Mouse (Mus musculus): ENCODE measurements around the gene Sspn. TPM values are rescaled to one million over a fixed set of nuclear protein-coding genes. Genes with fewer than 3 reads are reported as not detected.

The Sspn gene
- total and polyA plus RNA-seq, 3 experiments = 0.04 to 0.14 (median 0.13) TPM

GRCm38 (mm10) chr6:145977771-145978450 lies 46.5 kb downstream of the Sspn start:
- peaks cover 9% of the 10 kb centered on the region in 2 experiments for H3K4me1 ChIP-seq (ENCODE audit: control insufficient read depth in 1 of 2, insufficient read depth in 2 of 2)
- no peaks in the 10 kb centered on the region for H3K79me2 ChIP-seq (replicated peaks; ENCODE audit: control insufficient read depth, extremely low read depth, insufficient read depth, poor library complexity, severe bottlenecking)
- peaks cover 5% of the 10 kb centered on the region for H3K9me3 ChIP-seq (replicated peaks; ENCODE audit: low read length)
- in situ Hi-C loops (cut with MboI; ENCODE audit: low pct_ligation_motif_present, low pct_unique_long_range_greater_than_20kb, low sequenced_read_pairs) (no loop called here), dilution Hi-C loops (cut with MboI; ENCODE audit: extremely low pct_ligation_motif_present, extremely low pct_unique_long_range_greater_than_20kb, low sequenced_read_pairs) (no loop called here)
- no peaks in the 10 kb centered on the region for H3K27me3 ChIP-seq (replicated peaks)
- H3K4me2 ChIP-seq (ENCODE audit: insufficient read depth, low read depth, poor library complexity, severe bottlenecking) = no peak overlapping the region
- H3K9ac ChIP-seq (ENCODE audit: insufficient read depth, low read depth) = no peak overlapping the region
- H3K27ac ChIP-seq (ENCODE audit: insufficient read depth, low read depth) = no peak overlapping the region
- TF ChIP-seq IRF4 (IDR thresholded peaks at IDR 0.05; ENCODE audit: low read depth, low read length) (no peak), ZMIZ1 (IDR thresholded peaks at IDR 0.05; ENCODE audit: low read depth, low read length) (no peak), BHLHE40 (IDR thresholded peaks at IDR 0.05; ENCODE audit: low read depth, low read length) (no peak), PAX5 (IDR thresholded peaks at IDR 0.05; ENCODE audit: low read length) (no peak), RCOR1 (conservative IDR thresholded peaks at IDR 0.05; ENCODE audit: low read depth, low read length) (no peak), MEF2A (IDR thresholded peaks at IDR 0.05; ENCODE audit: borderline replicate concordance, low read depth, low read length) (no peak)
- no peak for DNase-seq (ENCODE audit: extremely low read depth)
- no peaks in the 10 kb centered on the region for H3K36me3 ChIP-seq (replicated peaks in 1 of 2; ENCODE audit: control insufficient read depth in 1 of 2, insufficient read depth in 1 of 2, low read length in 1 of 2)
- H3K4me3 ChIP-seq (replicated peaks in 1 of 3; ENCODE audit: low read depth in 2 of 3, low read length in 2 of 3, poor library complexity in 1 of 3) = no peak overlapping the region

GRCm38 (mm10) chr6:145981074-145981473 lies 49.6 kb downstream of the Sspn start:
- Histone ChIP-seq H3K36me3 (replicated peaks in 1 of 2; ENCODE audit: control insufficient read depth in 1 of 2, insufficient read depth in 1 of 2, low read length in 1 of 2) (no peaks in the 10 kb centered on the region), H3K79me2 (replicated peaks; ENCODE audit: control insufficient read depth, extremely low read depth, insufficient read depth, poor library complexity, severe bottlenecking) (no peaks in the 10 kb centered on the region), H3K4me2 (ENCODE audit: insufficient read depth, low read depth, poor library complexity, severe bottlenecking) (no peak overlapping the region), H3K9me3 (replicated peaks; ENCODE audit: low read length) (peaks cover 5% of the 10 kb centered on the region), H3K27ac (ENCODE audit: insufficient read depth, low read depth) (no peak overlapping the region), H3K27me3 (replicated peaks) (no peaks in the 10 kb centered on the region), H3K4me1 (ENCODE audit: control insufficient read depth in 1 of 2, insufficient read depth in 2 of 2) (peaks cover 9% of the 10 kb centered on the region in 2 experiments), H3K9ac (ENCODE audit: insufficient read depth, low read depth) (no peak overlapping the region), H3K4me3 (replicated peaks in 1 of 3; ENCODE audit: low read depth in 2 of 3, low read length in 2 of 3, poor library complexity in 1 of 3) (no peak overlapping the region)
- dilution Hi-C loops (cut with MboI; ENCODE audit: extremely low pct_ligation_motif_present, extremely low pct_unique_long_range_greater_than_20kb, low sequenced_read_pairs) = no loop called here
- TF ChIP-seq MEF2A (IDR thresholded peaks at IDR 0.05; ENCODE audit: borderline replicate concordance, low read depth, low read length) (0 out of 2 replicates have a peak, but pooled peaks have one; percentile 45), NELFE (IDR thresholded peaks at IDR 0.05; ENCODE audit: low read depth, low read length) (no peak), BHLHE40 (IDR thresholded peaks at IDR 0.05; ENCODE audit: low read depth, low read length) (peak; percentile 60), RCOR1 (conservative IDR thresholded peaks at IDR 0.05; ENCODE audit: low read depth, low read length) (no peak), JUN (IDR thresholded peaks at IDR 0.05; ENCODE audit: insufficient read depth, low read depth, low read length) (peak; percentile 88), ZC3H11A (IDR thresholded peaks at IDR 0.05; ENCODE audit: low read depth, low read length) (no peak), IRF4 (IDR thresholded peaks at IDR 0.05; ENCODE audit: low read depth, low read length) (peak; percentile 83), POLR2AphosphoS2 (IDR thresholded peaks at IDR 0.05; ENCODE audit: low read depth, low read length) (no peak), ZMIZ1 (IDR thresholded peaks at IDR 0.05; ENCODE audit: low read depth, low read length) (no peak), TCF12 (IDR thresholded peaks at IDR 0.05; ENCODE audit: low read depth, low read length) (peak; percentile 33; the same call in 1 of the 2 replicates), MYC (IDR thresholded peaks at IDR 0.05; ENCODE audit: low read depth, low read length) (peak; percentile 32; the same call in 1 of the 2 replicates), EP300 (IDR thresholded peaks at IDR 0.05; ENCODE audit: low read length) (peak; percentile 93), JUND (conservative IDR thresholded peaks at IDR 0.05; ENCODE audit: low read depth, low read length) (peak; percentile 89), ELF1 (IDR thresholded peaks at IDR 0.05; ENCODE audit: low read depth, low read length) (no peak), ZKSCAN1 (IDR thresholded peaks at IDR 0.05; ENCODE audit: borderline replicate concordance, low read depth, low read length) (no peak), ETS1 (conservative IDR thresholded peaks at IDR 0.05; ENCODE audit: low read depth, low read length) (peak; percentile 65; the same call in 1 of the 2 replicates)
- in situ Hi-C loops (cut with MboI; ENCODE audit: low pct_ligation_motif_present, low pct_unique_long_range_greater_than_20kb, low sequenced_read_pairs) = no loop called here
- DNase-seq (ENCODE audit: extremely low read depth) = peak; percentile 54

Data from CH12.LX (cell line).